Mouse (Mus musculus): ENCODE data around the gene Dock8. TPM values are rescaled to one million over a fixed set of nuclear protein-coding genes. Genes with fewer than 3 reads are reported as not detected.

Dock8 gene
- total RNA-seq, 4 experiments from 2014 or later = 13.7 to 21.4 (median 16.3) TPM

- no peak for DNase-seq
Observed at GRCm38 (mm10) chr19:25062857-25063240, 63.5 kb downstream of the Dock8 start.

GRCm38 (mm10) chr19:25066229-25066628, 66.9 kb downstream of the Dock8 start:
- no peak for DNase-seq

- no peak for DNase-seq
Observed at GRCm38 (mm10) chr19:25068518-25068917, 69.2 kb downstream of the Dock8 start.

- no peak for DNase-seq
Observed at GRCm38 (mm10) chr19:25072521-25072920, 73.2 kb downstream of the Dock8 start.

GRCm38 (mm10) chr19:25074741-25075140, 75.4 kb downstream of the Dock8 start:
- no peak for DNase-seq

- DNase-seq = no peak
Observed at GRCm38 (mm10) chr19:25077636-25078035, 78.3 kb downstream of the Dock8 start.

- no peak for DNase-seq
Observed at GRCm38 (mm10) chr19:25078130-25078529, 78.8 kb downstream of the Dock8 start.

- DNase-seq = no peak
Observed at GRCm38 (mm10) chr19:25080166-25080565, 80.8 kb downstream of the Dock8 start.

- DNase-seq = no peak
Observed at GRCm38 (mm10) chr19:25082839-25083238, 83.5 kb downstream of the Dock8 start.

GRCm38 (mm10) chr19:25087181-25087580, 87.8 kb downstream of the Dock8 start:
- DNase-seq = no peak

GRCm38 (mm10) chr19:25089746-25090145, 90.4 kb downstream of the Dock8 start:
- no peak for DNase-seq

- DNase-seq = no peak
Observed at GRCm38 (mm10) chr19:25095135-25095534, 95.8 kb downstream of the Dock8 start.

GRCm38 (mm10) chr19:25096316-25096715, 97.0 kb downstream of the Dock8 start:
- DNase-seq = no peak

GRCm38 (mm10) chr19:25096986-25097385, 97.7 kb downstream of the Dock8 start:
- no peak for DNase-seq

- DNase-seq = no peak
Observed at GRCm38 (mm10) chr19:25097506-25097905, 98.2 kb downstream of the Dock8 start.

GRCm38 (mm10) chr19:25097951-25098350, 98.6 kb downstream of the Dock8 start:
- no peak for DNase-seq

GRCm38 (mm10) chr19:25098941-25099340, 99.6 kb downstream of the Dock8 start:
- no peak for DNase-seq

GRCm38 (mm10) chr19:25105682-25106081, 106.3 kb downstream of the Dock8 start:
- no peak for DNase-seq

- no peak for DNase-seq
Observed at GRCm38 (mm10) chr19:25106315-25106714, 107.0 kb downstream of the Dock8 start.

- no peak for DNase-seq
Observed at GRCm38 (mm10) chr19:25107417-25107816, 108.1 kb downstream of the Dock8 start.

- DNase-seq = no peak
Observed at GRCm38 (mm10) chr19:25111591-25112233, 112.4 kb downstream of the Dock8 start.

GRCm38 (mm10) chr19:25116981-25117380, 117.6 kb downstream of the Dock8 start:
- DNase-seq = no peak

GRCm38 (mm10) chr19:25122417-25122816, 123.1 kb downstream of the Dock8 start:
- DNase-seq = no peak

- no peak for DNase-seq
Observed at GRCm38 (mm10) chr19:25123031-25123430, 123.7 kb downstream of the Dock8 start.

GRCm38 (mm10) chr19:25123461-25123860, 124.1 kb downstream of the Dock8 start:
- DNase-seq = no peak
